Mouse (Mus musculus): Measurements from ENCODE around the gene Snai3.
A peak's percentile ranks its signal among the peaks of the same experiment; 100 is the strongest.

Gene Snai3

DNA sequence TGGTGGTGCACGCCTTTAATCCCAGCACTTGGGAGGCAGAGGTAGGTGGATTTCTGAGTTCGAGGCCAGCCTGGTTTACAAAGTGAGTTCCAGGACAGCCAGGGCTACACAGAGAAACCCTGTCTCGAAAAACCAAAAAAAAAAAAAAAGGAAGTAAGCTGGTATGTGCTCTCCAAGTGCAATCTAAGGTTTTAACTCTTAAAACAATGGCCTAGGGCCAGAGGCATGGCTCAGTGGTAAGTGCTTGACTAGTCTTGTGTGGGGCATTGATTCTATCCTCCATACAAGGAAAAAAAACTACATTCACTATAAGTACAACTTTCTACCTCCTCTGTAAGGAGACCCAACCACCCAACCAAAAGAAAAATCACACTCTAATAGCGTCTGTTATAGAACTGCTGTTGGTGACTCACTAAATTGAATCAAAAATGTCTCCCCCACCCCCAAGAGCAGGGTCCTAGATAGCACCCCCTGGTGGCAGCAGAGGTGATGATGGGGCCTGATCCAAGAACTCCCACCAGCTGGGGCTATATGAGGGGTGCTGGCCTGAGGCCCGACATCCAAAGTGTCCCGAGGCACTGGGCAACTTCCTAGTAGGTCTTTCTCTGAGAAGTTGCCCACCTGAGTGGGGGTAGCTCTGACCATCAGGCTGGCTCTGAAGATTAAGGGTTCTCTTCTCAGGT is 1.2 kb downstream of the Snai3 start:
- DNase-seq (ENCODE audit: low read depth): no peak

DNA sequence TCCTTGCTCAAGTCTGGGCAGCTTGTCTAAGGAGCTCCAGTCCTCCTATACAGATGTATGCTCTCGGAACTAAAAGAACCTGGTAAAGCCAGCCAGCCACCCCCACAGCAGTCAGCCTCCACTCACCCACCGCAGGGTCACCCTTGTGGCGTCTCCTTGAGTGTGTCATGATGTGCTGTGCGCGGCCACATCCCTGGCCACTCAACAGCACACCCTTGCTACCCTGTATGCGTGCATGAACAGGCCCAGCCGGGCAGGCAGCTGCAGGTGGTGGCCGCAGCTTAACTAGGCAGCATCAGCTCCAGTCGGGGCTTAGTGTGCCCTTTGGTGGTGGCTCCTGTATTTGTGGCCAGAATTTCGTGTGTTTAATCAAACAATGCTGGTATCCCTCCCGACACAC is 3.4 kb downstream of the Snai3 start:
- DNase-seq (ENCODE audit: low read depth): no peak

DNA sequence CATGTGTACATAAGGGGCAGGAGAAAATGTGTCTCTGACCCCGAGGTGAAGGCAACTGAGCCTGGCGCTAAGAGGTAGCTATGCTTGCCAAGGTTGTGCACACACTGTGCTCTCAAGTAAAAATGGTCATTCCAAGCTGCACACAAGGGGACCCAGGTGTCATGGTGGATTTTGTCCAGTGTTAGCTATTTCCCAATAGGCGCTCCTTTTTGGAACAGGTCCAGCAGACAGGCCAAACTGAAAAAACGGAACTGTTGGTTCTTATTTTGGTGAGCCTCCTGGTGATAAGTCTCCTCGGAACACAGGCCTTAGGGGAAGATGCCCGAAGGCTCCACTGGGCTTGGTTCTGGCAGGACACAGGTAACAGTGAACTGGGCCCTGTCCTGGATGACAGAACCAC is 6.1 kb downstream of the Snai3 start:
- DNase-seq (ENCODE audit: low read depth): no peak

DNA sequence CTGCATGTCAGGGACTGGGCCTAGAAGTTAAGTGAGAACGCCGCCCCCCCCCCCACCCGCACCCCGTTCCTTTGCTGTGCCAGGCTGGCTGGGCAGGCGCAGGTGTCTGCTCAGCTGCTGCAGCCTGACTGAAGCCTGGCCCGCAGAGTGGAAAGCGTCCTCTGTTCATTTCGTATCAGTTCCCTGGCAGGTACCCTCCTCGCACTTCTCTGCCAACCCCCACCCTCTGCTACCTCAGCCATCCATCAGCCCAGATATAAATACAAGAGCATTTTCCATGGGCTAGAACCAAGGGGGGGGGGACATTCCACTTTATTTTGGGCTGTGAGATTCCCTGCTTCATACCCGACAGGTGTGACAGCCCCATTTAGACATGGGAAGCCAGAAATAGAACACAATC is 8.4 kb downstream of the Snai3 start:
- no peak for DNase-seq (ENCODE audit: low read depth)

DNA sequence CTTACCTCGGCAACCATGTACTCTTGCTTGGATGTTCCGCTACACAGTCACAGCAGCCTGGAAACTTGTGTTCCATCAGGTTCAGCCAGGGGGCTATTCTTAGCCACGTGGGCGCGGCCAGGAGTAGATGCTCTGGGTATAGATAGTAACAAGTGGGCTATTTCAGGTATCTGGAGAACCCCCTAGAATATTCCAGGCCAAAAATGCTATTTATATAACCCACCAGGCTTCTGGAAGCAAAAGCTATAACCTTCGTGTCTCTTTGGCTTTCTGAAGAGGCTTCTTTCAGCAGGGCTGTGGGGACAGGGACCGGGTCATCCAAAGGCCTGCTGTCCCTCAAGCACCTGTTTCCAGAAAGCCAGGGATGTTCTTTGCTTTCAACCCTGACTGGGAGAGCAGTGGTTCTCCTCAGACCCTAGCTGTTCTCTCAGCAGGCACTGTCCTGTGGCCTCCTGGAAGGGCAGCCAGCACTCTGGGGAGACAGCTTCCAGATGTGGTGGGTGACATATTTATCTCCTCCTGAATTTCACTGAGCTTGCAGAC is 9.3 kb downstream of the Snai3 start:
- DNase-seq (ENCODE audit: low read depth): no peak

DNA sequence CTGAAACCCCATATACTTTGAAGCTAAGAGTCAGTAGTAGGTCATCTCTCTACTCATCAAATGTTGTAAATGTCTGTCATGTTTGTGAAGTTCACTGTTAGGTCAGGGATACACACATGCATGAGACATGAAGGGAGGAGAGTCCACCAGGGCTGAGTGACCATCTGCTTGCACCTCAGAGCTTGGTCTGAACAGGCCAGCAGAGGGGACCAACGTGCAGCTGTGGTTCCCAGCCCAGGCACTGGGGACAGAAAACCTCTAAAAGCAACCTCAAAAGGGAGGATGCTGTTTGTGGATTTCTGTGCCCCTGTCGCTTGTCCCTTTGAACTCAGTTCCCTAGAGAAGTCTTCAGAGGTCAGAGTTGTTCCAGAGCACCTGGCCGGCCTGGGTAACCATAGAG is 15.3 kb downstream of the Snai3 start:
- no peak for DNase-seq (ENCODE audit: low read depth)

DNA sequence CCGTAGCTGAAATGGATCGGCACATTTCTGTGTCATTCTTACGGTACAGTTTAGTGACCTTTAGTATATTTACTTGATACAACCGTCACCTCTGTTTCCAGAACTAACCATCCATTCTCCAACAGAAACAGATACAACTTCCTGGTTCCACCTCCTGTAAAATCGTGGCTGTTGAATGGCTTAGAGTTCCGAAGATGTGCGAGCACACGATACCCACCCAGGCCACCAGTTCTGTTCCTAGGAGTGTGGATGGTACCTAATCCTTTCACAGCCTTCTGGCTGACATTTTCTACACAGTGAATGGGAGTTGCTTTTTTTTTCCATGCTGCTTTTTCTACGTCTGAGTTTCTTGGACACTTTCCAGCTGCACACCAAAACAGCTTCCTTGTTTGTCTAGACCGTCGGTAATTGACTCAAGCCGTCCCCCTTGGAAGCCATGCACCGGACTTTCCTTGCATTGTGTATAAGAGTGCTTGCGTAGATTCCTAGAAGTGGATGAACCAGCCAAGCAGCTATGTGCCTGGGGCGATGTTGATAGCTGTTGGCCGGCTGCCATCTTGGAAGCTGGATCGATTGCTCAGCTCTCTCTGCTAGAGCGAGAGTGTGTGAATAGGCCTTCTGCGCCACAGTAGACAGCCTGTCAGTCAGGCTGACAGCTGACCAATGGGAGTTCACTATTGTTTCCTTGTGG is 16.3 kb downstream of the Snai3 start:
- peak; percentile 77 for DNase-seq (ENCODE audit: low read depth)

DNA sequence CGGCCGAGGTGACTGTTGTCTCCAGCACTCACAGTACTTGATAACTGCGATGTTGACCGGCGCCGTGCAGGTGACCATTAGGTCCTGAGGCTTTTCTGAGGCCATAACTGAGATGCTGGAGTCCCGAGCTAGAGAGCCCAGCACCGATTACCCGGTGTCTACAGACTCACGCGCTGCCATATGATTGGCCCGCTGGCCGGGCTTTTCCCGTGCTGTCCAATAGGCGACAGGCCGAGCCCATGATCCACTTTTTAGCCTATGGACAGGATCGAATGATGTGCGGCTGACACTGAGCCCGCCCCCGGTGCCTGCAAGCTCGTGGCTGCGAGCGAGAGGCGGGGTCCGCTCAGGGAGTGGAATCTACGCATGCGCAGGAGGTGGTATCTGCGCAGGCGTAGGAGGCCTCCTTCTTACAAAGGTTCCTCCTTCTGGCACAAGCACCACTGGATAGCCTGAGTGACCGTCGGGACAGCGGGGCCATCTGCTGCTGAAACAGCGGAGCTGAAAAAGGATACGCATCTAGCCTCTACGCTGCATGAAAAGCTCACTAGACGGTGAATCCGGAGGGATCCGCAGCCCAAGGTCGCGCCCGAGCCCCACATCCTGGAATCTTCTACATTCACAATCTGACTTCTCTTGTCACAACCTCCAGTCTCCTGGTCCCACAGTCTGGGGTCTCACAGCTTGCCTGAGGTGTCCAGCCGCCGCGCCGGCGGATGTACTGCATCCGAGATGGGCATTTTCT is 17.1 kb downstream of the Snai3 start, which contains the start of gene Mvd:
TSS of gene Mvd (minus strand) at position 161 of the 745 bp plus-strand sequence.
- peak; percentile 98 for DNase-seq (ENCODE audit: low read depth)

DNA sequence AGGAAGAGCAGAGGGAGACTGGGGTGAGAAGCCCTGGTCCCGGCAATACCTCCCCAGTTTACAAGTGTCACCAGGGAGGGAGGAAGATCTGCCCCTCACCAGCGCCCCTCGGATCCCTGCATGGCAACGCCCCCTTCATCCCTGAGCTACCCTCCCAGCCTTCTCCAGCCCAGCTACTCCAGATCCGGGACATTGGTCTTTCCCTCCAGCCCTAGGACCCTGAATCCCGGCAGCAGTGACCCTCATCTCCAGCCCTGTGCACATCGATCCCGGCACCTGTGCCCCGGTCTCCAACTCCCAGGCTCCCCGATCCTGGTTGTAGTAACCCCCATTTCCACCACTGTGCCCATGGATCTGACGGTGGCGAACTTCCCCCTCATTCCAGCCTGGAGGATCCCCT is 17.8 kb downstream of the Snai3 start:
- DNase-seq (ENCODE audit: low read depth): no peak

DNA sequence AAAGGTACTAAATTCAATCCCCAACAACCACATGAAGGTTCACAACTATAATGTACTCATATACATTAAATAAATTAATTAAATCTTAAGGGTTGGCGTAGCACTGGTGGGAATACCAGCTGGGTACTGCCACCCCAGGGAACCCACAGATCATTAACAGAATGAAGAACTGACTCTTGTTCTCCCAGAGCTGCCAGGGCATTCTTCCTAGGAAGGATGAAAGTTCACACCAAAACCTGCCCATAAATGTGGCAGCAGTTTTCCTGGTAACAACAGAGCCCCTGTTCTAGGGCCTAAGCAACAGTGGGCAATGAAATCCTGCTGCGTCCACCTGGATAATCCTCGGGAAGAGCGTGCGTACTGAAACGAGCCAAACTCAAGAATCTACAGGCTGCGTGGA is 18.2 kb downstream of the Snai3 start:
- DNase-seq (ENCODE audit: low read depth): no peak

DNA sequence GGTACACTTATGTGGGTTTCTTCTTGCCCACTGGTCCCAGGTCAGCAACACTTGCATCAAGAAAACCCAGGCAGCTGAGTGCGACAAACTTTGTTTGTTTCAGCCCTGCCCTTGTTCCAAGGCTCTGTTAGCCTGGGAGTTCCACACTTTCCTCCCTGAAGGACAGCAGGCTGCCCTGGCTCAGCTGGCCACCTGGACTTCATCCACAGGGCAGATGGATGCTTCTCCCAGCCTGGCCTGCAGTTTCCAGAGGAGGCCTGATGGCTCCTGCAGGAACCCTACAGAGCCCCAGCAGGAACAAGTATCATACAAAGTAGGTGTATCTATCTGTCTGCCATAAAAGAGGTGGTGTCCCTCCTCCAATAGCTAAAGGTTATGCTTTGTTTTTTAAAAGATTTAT is 19.2 kb downstream of the Snai3 start:
- no peak for DNase-seq (ENCODE audit: low read depth)

DNA sequence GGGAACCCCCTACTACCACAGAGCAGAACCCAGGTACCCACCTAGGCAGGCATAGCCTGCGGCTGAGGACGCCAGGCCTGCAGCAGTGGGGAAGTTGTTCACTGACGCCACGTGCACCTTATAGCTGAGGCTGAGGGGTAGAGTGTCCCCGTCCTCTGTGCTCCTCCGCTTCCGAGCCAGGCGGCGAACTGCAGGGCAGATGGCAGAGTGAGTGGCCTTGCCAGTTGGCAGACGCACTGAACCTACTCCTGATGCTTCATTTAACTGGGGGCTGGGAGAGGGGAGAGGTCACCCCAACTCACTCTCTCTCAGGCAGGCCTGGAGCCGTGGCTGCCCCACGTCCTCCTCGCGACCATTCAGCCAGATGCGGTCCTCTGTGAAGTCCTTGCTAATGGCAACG is 21.2 kb downstream of the Snai3 start:
- DNase-seq (ENCODE audit: low read depth): no peak

DNA sequence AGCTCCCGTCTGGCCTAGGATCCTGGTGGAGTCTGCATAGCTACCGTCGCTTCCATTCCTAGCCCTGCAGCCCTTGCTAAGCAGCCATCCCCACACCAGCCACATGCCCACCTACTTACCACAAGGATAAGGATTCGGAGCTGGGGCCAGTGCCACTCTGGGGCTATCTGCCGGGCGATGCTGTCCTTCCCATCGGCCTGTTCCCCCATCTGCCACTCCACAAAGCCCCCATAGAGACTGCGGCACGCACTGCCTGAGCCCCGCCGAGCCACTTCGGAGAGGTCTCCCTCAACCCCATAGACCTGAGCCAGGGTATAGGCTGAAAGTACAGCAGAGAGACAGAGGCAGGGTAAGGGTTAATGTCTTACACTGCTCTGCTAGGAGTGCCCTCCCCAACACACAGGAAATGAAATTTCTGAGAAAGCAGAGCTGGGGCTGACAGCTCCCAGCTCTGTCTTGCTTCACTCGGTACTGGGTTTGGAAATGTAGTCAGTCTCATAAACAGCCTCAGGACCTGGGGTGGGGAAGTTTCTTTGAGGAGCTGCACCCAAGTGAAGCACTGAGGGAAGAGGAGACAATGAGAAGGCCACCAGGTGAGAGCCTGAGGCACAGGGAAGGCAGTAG is 22.7 kb downstream of the Snai3 start:
- DNase-seq (ENCODE audit: low read depth): no peak

DNA sequence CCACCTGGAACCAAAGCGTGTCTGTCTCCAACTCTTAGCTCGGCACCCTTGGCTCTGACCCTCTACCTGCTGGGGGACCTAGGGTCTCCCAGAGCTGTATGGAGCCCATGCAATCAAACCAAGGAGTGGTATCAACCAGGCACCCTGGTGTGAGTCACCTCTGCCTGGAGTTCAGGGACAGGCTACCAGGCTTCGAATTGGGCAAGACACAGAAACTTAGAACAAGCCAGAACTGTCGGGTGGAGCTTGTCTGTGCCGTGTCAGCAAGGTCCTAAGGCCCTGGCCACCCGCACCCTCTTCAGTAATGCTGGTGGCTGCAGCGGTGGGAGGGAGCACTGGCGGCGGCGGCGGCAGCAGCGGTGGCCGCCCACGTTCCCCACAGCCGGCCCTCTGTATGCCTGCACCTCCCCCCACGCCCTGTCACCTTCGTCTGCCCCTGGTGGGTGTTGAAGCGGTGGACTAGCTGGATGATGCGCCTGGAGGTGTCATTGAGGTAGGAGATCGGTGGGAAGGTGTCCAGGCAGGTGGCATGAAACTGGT is 23.9 kb downstream of the Snai3 start:
- no peak for DNase-seq (ENCODE audit: low read depth)

DNA sequence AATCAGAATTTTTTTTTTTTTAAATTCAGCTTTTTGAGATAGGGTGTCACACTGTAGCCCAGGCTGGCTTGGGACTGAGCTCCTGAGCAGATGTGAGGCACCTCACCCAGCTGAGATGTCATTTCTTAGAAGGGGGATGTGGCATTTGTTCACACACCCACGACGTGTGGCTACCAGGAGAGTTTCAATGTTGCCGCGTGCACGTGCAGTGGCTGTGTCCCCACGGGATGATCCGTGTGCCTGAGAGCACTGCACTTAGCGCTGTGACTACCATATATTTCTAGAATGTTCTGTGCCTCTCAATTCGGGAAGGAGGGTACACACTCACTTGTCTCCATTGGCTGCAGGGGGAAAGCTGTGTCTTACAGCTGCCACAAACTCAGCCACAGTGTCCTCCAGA is 24.4 kb downstream of the Snai3 start:
- no peak for DNase-seq (ENCODE audit: low read depth)

DNA sequence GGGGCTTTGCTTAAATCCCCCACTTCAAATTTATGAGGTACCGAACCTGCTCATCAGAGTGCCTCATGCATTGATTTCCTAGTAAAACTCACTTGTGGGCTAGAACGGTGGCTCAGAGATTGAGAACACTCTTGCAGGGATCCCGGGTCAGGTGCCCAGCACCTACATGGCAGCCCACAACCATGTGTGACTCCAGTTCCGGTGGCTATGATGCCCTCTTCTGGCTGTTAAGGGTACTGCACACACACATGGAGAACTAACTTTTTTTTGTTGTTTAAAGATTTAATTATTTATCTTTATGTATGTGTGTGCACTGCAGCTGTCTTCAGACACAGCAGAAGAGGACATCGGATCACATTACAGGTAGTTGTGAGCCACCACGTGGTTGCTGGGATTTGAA is 25.2 kb downstream of the Snai3 start:
- DNase-seq (ENCODE audit: low read depth): no peak

DNA sequence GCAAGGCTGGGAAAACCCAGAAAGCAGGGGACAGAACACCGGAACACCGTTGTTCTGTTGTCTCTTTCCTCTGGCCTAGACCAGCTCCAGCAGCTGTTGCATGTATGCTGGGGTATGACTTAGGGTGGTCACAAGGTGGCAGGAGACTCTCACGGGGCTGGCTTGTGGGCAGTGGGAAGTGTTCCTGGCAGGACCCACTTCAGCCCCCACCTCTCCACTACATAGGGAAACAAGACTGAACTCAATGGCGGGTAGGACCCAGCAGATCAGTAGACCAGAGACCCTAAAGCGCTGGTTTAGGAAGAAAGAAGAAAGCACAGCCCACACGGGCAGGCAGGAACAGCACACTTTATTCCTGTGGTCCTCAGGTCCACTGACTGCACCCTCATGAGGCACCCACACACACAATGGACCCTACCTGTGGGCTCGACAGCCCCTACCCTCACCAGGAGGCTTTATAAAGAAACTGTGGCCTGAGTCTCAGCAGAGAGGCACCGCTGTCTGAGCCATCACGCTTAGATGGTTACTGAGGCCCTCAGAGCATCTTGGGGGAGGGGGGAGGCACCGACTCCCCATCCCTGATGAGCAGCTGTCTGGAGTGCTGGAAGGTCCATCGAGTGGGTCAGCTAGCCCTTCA is 27.1 kb downstream of the Snai3 start:
- no peak for DNase-seq (ENCODE audit: low read depth)

DNA sequence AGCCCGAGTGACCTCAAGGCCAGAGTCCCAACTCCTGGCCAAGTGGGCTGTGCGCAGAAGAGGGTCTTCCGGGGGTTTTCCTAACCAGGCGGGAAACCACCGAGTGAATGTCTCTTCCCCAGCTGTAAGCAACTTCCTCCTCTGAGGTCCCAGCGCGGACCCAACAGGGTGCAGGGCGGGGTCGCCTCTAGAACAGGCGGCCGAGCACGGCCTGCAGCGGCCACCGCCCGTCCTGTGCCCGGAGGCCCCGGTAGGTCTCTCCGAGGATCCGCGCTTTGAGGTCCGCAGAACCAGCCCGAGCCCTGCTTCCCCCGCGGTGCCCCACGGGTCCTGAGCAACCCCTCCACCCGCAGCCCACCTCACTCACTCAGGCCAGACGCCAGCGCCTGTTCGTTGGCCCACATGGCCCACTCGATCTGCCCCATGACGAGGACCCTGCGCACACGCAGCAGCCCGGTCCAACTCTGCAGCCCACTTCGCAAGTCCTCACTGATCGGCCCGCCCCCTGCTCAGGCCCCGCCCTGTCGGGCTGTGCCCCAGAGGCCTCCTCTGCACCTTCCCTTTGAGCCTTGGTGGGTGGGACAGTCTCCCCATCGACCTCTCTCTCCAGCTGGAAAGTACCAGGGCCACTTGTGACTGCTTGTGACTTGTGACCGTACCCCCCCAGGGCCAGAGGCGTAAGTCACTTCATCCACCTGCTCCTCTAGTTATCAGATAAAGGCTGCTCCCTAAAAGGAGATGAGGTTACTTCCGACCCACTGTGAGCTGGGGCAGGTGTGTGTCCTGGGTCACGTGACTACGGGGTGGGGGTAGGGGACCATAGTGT is 27.9 kb downstream of the Snai3 start, which contains the start of gene Cyba:
TSS of gene Cyba (minus strand) at position 488 of the 826 bp plus-strand sequence.
- peak; percentile 35 for DNase-seq (ENCODE audit: low read depth)

DNA sequence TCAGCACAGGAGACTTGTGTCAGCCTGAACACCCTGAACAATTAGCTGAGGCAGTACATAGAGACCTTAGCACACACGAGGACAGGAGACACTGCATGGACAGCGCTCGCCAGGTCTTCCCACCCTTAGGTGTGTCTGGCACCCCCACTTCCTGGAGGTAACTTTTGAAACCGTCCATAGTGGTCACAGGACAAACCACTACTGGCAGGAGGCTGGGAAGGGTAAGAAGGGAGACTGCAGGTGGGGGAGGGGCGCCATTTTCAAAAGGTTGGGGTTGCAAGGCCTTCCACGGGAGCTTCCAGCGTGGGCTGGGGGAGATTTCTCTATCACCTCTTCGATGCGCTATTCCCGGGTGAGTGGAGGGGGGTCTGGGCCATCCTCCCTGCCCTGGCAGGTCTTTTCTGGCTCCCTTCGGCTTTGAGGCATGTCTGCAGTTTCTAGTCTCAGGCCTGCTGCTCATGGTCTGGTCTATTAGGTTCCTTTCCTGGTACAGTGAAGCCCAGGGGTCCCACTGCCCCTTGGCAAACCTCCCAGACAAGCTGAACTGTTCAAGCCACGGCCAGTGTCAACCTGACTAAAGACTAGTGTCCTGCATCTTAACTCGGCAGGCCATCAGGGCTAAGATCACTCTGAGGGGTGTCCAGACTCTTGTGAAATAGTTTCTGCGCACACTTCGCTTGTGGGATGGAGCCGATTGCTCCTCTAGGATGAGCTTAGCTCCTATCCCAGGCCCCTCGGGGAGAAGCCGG is 28.7 kb downstream of the Snai3 start:
- no peak for DNase-seq (ENCODE audit: low read depth)

DNA sequence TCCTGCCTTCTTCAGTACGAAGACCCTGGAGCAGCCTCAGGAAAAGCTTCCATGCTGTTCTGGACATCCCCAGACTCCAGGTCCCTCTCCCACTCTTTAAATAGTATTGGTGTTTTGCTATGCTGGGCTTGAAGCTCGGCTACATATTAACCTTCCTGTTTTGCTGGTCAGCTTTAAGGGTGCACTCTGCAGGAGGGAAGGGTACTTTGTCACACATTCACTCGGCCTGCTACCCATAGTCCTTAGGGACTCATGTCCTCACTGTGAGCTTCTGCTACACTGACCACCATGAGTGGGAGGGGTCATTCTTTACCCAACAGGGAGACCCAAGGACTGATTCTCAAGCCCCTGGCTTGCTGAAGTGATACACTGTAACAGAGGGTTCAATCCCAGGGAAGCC is 29.9 kb downstream of the Snai3 start:
- DNase-seq (ENCODE audit: low read depth): no peak
